Mouse (Mus musculus): ENCODE results near the gene Foxn2.
"Not testable (repeated sequence)": the region's sequence is repeated elsewhere in the genome, so short reads cannot be mapped to it uniquely, and the experiment has no call there.

DNA sequence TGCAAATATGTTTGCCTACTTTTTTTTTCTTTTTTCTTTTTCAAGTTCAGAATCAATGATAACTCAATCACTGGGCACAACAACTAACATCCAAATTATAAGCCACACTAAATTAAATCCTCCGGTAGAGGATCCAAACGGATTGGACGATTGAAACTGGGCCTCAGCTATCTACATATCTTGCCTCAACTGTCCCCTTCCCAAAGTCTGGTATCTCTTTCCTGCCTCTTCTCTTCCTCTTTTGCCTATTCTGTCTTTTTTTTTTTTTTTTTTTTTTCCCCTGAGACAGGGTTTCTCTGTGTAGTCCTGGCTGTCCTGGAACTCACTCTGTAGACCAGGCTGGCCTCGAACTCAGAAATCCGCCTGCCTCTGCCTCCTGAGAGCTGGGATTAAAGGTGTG, 3.8 kb upstream of the Foxn2 start:
- not testable (repeated sequence) for TF ChIP-seq POLR2A (IDR thresholded peaks at IDR 0.05; ENCODE audit: borderline replicate concordance, low read depth, low read length); CTCF (IDR thresholded peaks at IDR 0.05; ENCODE audit: low read depth, low read length)

All from bone marrow macrophage, adult 2 months (primary cell).